Mouse (Mus musculus) embryonic fibroblast, embryonic 13.5 days (primary cell): ENCODE measurements around the gene Ell2.

Experiments
- CTCF ChIP-seq: IDR thresholded peaks from 2 replicates; pipeline ENCODE4 v1.5.1; 2011; ENCODE audit warnings: mild to moderate bottlenecking, control low read depth, low read length, moderate library complexity, borderline replicate concordance; ENCODE audit not compliant: insufficient read depth
- POLR2A ChIP-seq: IDR thresholded peaks from 2 replicates; pipeline ENCODE4 v1.6.1; 2011; ENCODE audit warnings: low read depth, mild to moderate bottlenecking, control low read depth, low read length, moderate library complexity

- TF ChIP-seq POLR2A (no peak), CTCF (no peak)
Observed at GRCm38 (mm10) chr13:75729834-75730233, 23.3 kb downstream of the Ell2 start.
